Mouse (Mus musculus): ENCODE measurements around the gene Tmem86b. TPM values are rescaled to one million over a fixed set of nuclear protein-coding genes. Genes with fewer than 3 reads are reported as not detected.
"Not testable (repeated sequence)": the region's sequence is repeated elsewhere in the genome, so short reads cannot be mapped to it uniquely, and the experiment has no call there.

Tmem86b gene
- total RNA-seq, 2 experiments from 2014 or later = 12.5 to 17.3 TPM

- DNase-seq (ENCODE audit: extremely low spot score in 1 of 2, low spot score in 1 of 2) = not testable (repeated sequence)
These were observed 34.2 kb downstream of the Tmem86b start for GRCm38 (mm10) chr7:4597046-4597445.

GRCm38 (mm10) chr7:4581481-4581880 lies 49.7 kb downstream of the Tmem86b start:
- DNase-seq (ENCODE audit: extremely low spot score in 1 of 2, low spot score in 1 of 2) = not testable (repeated sequence)

Small RNA genes within 50 kb of the gene (microRNA-seq; reads per million reads assigned to microRNA genes)
- gene Gm23577 = 0 reads per million in 2 experiments

Other genes starting within 250 kb of the Tmem86b start
- not detected for gene Gp6, start 233.7 kb downstream of the Tmem86b start, total RNA-seq (2021)
- gene Rdh13, start 185.8 kb downstream of the Tmem86b start, total RNA-seq (2021) = 10 to 100 TPM; 23.3 to 27.8 TPM
- gene Eps8l1, start 170.7 kb downstream of the Tmem86b start, total RNA-seq (2021) = 1 to 10 TPM; 5.3 to 5.7 TPM
- gene Ppp1r12c, start 129.7 kb downstream of the Tmem86b start, total RNA-seq (2021) = 100 to 1,000 TPM; 128 to 167 TPM
- 1 to 10 TPM; 1.5 to 1.9 TPM for gene Tnnt1, start 115.0 kb downstream of the Tmem86b start, total RNA-seq (2021)
- gene Tnni3, start 107.2 kb downstream of the Tmem86b start, total RNA-seq (2021) = under 1 TPM in 1 of 2 experiments, not detected in 1; 0.44 TPM
- under 1 TPM; 0.34 to 0.38 TPM for gene Dnaaf3, start 99.0 kb downstream of the Tmem86b start, total RNA-seq (2021)
- 100 to 1,000 TPM; 213 to 232 TPM for gene Syt5, start 83.9 kb downstream of the Tmem86b start, total RNA-seq (2021)
- gene Ptprh, start 27.4 kb downstream of the Tmem86b start, total RNA-seq (2021) = under 1 TPM; 0.27 to 0.42 TPM
- 100 to 1,000 TPM; 126 to 135 TPM for gene Ppp6r1, start 27.6 kb upstream of the Tmem86b start, total RNA-seq (2021)
- 10 to 100 TPM; 89.0 to 91.9 TPM for gene Hspbp1, start 53.6 kb upstream of the Tmem86b start, total RNA-seq (2021)
- gene Brsk1, start 59.2 kb upstream of the Tmem86b start, total RNA-seq (2021) = 100 to 1,000 TPM; 330 to 348 TPM
- gene Tmem150b, start 93.8 kb upstream of the Tmem86b start, total RNA-seq (2021) = not detected
- 10 to 100 TPM; 23.5 to 34.3 TPM for gene Kmt5c, start 108.7 kb upstream of the Tmem86b start, total RNA-seq (2021)
- gene Cox6b2, start 121.7 kb upstream of the Tmem86b start, total RNA-seq (2021) = 1 to 10 TPM; 5.2 to 6.1 TPM
- gene Fam71e2, start 139.9 kb upstream of the Tmem86b start, total RNA-seq (2021) = not detected
- under 1 TPM; 0.27 to 0.49 TPM for gene Il11, start 151.4 kb upstream of the Tmem86b start, total RNA-seq (2021)
- gene Tmem190, start 151.5 kb upstream of the Tmem86b start, total RNA-seq (2021) = not detected
- gene Tmem238, start 158.2 kb upstream of the Tmem86b start, total RNA-seq (2021) = 1 to 10 TPM; 2.2 to 2.6 TPM
- 100 to 1,000 TPM; 484 to 506 TPM for gene Rpl28, start 161.5 kb upstream of the Tmem86b start, total RNA-seq (2021)
- gene Ube2s, start 181.2 kb upstream of the Tmem86b start, total RNA-seq (2021) = 100 to 1,000 TPM in 1 of 2 experiments, 10 to 100 TPM in 1; 97.7 to 112 TPM
- 100 to 1,000 TPM; 132 to 182 TPM for gene Shisa7, start 213.3 kb upstream of the Tmem86b start, total RNA-seq (2021)
- gene Isoc2b, start 238.8 kb upstream of the Tmem86b start, total RNA-seq (2021) = 1 to 10 TPM; 5.6 to 6.0 TPM
- 10 to 100 TPM; 11.2 to 12.4 TPM for gene Isoc2a, start 245.7 kb upstream of the Tmem86b start, total RNA-seq (2021)